Mouse (Mus musculus) heart, embryonic 14.5 days (tissue): ENCODE data around the gene Qpctl. TPM values are rescaled to one million over a fixed set of nuclear protein-coding genes. Genes with fewer than 3 reads are reported as not detected.
A peak's percentile ranks its signal among the peaks of the same experiment; 100 is the strongest.

Experiments
- ATAC-seq: fragments of 200-750 bp; cut with Nextera tagmentation; 2 replicates; pipeline ENCODE4 v1.8.0; 2017; ENCODE audit warnings: low read depth, moderate TSS enrichment; ENCODE audit not compliant: insufficient number of reproducible peaks, insufficient read depth, low FRiP score
- H3K27ac ChIP-seq, 2 experiments: fragments of 200-500 bp in 1 of 2; fragments of 300-500 bp in 1 of 2; sonication (generic) in 1 of 2; replicated peaks in 1 of 2; 2 replicates each; pipeline ENCODE4 v1.5.1; 2012 to 2014; ENCODE audit warnings: low read depth in 2 of 2, low read length in 2 of 2, control low read depth in 1 of 2, mild to moderate bottlenecking in 1 of 2, mixed read lengths in 1 of 2; ENCODE audit not compliant: control insufficient read depth in 1 of 2, insufficient read depth in 1 of 2
- H3K27me3 ChIP-seq: fragments of 300-500 bp; sonication (generic); 2 replicates; pipeline ENCODE4 v1.6.1; 2014; ENCODE audit warnings: mild to moderate bottlenecking, low read length, control low read depth; ENCODE audit not compliant: control insufficient read depth, insufficient read depth
- H3K36me3 ChIP-seq: fragments of 300-500 bp; sonication (generic); 2 replicates; pipeline ENCODE4 v1.6.1; 2014; ENCODE audit warnings: mild to moderate bottlenecking, control low read depth, low read length, mixed read lengths; ENCODE audit not compliant: control insufficient read depth, insufficient read depth
- H3K4me1 ChIP-seq, 2 experiments: fragments of 200-500 bp in 1 of 2; fragments of 300-500 bp in 1 of 2; sonication (generic) in 1 of 2; 2 replicates each; pipeline ENCODE4 v1.6.1; 2012 to 2014; ENCODE audit warnings: low read length in 2 of 2, control low read depth in 1 of 2, mixed read lengths in 1 of 2; ENCODE audit not compliant: control insufficient read depth in 2 of 2, insufficient read depth in 2 of 2
- H3K4me2 ChIP-seq: fragments of 300-500 bp; sonication (generic); 2 replicates; pipeline ENCODE4 v1.6.1; 2014; ENCODE audit warnings: mild to moderate bottlenecking, low read length
- H3K4me3 ChIP-seq, 2 experiments: fragments of 200-500 bp in 1 of 2; fragments of 300-500 bp in 1 of 2; sonication (generic) in 1 of 2; 2 replicates each; pipeline ENCODE4 v1.5.1; 2012 to 2014; ENCODE audit warnings: low read length in 2 of 2, mild to moderate bottlenecking in 2 of 2, control low read depth in 1 of 2, low read depth in 1 of 2, moderate library complexity in 1 of 2; ENCODE audit not compliant: control insufficient read depth in 1 of 2, insufficient read depth in 1 of 2
- H3K9ac ChIP-seq: fragments of 300-500 bp; sonication (generic); 2 replicates; pipeline ENCODE4 v1.6.1; 2014; ENCODE audit warnings: mild to moderate bottlenecking, low read length
- H3K9me3 ChIP-seq: fragments of 300-500 bp; sonication (generic); 2 replicates; pipeline ENCODE4 v1.6.1; 2016; ENCODE audit warnings: low read length, control low read depth; ENCODE audit not compliant: control insufficient read depth
- WGBS: fragments of 180-500 bp; shearing (Covaris S2); extraction: QIAGEN DNeasy Blood & Tissue Kit; methylation state at CpG from one replicate; pipeline ENCODE4 v1.1.7; 2014; 5-methylcytosine and 5-hydroxymethylcytosine counted together
- polyA plus RNA-seq: library from polyadenylated mRNA; unstranded; fragments of >200 nt; fragmentation: Nextera tagmentation; extraction: Ambion mirVana; gene quantifications from 2 replicates; pipeline ENCODE4 v1.2.1, GENCODE M21; 2014

Qpctl gene
- polyA plus RNA-seq, 1 experiment from 2014 or later, result 7.0 TPM

DNA sequence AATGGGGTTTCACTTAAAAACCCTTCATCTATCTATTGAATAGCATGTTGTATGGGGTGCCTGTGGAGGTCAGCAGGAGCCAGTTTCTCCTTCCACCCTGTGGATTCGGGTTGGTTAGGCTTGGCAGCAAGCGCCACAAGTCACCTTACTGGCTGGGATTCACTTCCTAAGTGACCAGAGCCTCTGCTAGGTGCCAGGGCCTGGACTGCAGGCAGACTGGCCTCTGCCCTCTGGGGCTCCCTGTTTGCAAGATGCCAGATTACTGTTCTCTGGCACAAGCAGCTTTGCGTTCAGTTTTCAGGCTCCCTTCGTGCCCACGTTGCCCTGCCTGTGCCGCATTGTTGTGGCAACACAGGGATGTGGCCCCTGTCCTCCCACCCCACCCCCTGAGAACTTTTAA, 24.4 kb downstream of the Qpctl start:
- Histone ChIP-seq H3K27ac (no peak overlapping the region), H3K36me3 (peaks cover 22% of the 10 kb centered on the region; the same call in 1 of the 2 replicates), H3K27me3 (no peaks in the 10 kb centered on the region), H3K4me3 (no peak overlapping the region), H3K9me3 (no peaks in the 10 kb centered on the region), H3K4me1 (peaks cover 0 to 10% of the 10 kb centered on the region in 2 experiments; a peak in 1 of 4 replicates), H3K9ac (no peak overlapping the region), H3K4me2 (no peak overlapping the region)
- ATAC-seq, result no peak
- WGBS, result 84% methylated on average over 6 of the region's 6 CpGs

GRCm38 (mm10) chr7:19121686-19122085, 27.4 kb downstream of the Qpctl start:
- Histone ChIP-seq H3K9ac (no peak overlapping the region), H3K9me3 (peaks cover 8% of the 10 kb centered on the region; the same call in 1 of the 2 replicates), H3K4me2 (no peak overlapping the region), H3K36me3 (0 out of 2 replicates have a peak, but pooled peaks cover 2% of the 10 kb centered on the region), H3K4me3 (no peak overlapping the region), H3K27me3 (no peaks in the 10 kb centered on the region), H3K27ac (no peak overlapping the region), H3K4me1 (peaks cover 8 to 18% of the 10 kb centered on the region in 2 experiments; a peak in 3 of 4 replicates)
- WGBS, result 87% methylated on average over 4 of the region's 4 CpGs
- ATAC-seq, result no peak

GRCm38 (mm10) chr7:19119631-19120429, 29.3 kb downstream of the Qpctl start, which contains the start of gene Fbxo46:
TSS of gene Fbxo46 (plus strand) at chr7:19119859.
- peak; percentile 93 for ATAC-seq
- H3K9ac ChIP-seq, result peak within 1 kb of the TSS; percentile 86
- peak within 1 kb of the TSS; percentile 75 to 84 for H3K4me3 ChIP-seq
- no peaks in the 10 kb centered on the region for H3K36me3 ChIP-seq
- H3K27ac ChIP-seq, result peak within 1 kb of the TSS in 1 of 2 experiments; percentile 21; a peak in 2 of 4 replicates
- no peaks in the 10 kb centered on the region for H3K27me3 ChIP-seq
- H3K4me2 ChIP-seq, result peak within 1 kb of the TSS; percentile 90
- H3K9me3 ChIP-seq, result peaks cover 8% of the 10 kb centered on the region; the same call in 1 of the 2 replicates
- 2% methylated on average over 34 of the region's 34 CpGs for WGBS
- peaks cover 8 to 18% of the 10 kb centered on the region in 2 experiments; a peak in 3 of 4 replicates for H3K4me1 ChIP-seq

DNA sequence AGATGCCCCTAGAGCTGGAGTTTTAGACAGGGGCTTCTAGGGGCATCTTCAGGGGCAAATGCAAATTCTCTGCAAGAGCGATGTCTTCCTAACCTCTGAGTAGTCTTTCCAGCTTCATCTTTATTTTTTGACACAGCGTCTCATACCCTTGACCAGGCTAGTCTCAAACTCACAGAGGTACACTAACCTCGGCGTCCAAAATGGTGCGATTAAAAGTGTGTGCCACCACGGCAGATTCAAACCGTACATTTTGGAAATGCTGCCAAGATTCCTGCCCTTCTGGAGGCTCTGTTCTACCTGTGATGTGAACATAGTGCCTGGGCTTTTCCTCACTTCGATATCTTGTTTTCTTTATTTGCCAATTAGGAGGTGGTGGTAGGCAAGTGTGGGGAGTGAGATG, 30.0 kb downstream of the Qpctl start:
- no peaks in the 10 kb centered on the region for H3K27me3 ChIP-seq
- no peaks in the 10 kb centered on the region for H3K36me3 ChIP-seq
- ATAC-seq, result no peak
- WGBS, result 92% methylated on average over 8 of the region's 8 CpGs
- H3K4me1 ChIP-seq, result peaks cover 8 to 18% of the 10 kb centered on the region in 2 experiments; a peak in 3 of 4 replicates
- H3K27ac ChIP-seq, result no peak overlapping the region
- H3K4me3 ChIP-seq, result 0 out of 4 replicates have a peak overlapping the region, but pooled peaks of 1 of the 2 experiments have one; percentile 75
- no peak overlapping the region for H3K9ac ChIP-seq
- peaks cover 8% of the 10 kb centered on the region; the same call in 1 of the 2 replicates for H3K9me3 ChIP-seq
- H3K4me2 ChIP-seq, result no peak overlapping the region

DNA sequence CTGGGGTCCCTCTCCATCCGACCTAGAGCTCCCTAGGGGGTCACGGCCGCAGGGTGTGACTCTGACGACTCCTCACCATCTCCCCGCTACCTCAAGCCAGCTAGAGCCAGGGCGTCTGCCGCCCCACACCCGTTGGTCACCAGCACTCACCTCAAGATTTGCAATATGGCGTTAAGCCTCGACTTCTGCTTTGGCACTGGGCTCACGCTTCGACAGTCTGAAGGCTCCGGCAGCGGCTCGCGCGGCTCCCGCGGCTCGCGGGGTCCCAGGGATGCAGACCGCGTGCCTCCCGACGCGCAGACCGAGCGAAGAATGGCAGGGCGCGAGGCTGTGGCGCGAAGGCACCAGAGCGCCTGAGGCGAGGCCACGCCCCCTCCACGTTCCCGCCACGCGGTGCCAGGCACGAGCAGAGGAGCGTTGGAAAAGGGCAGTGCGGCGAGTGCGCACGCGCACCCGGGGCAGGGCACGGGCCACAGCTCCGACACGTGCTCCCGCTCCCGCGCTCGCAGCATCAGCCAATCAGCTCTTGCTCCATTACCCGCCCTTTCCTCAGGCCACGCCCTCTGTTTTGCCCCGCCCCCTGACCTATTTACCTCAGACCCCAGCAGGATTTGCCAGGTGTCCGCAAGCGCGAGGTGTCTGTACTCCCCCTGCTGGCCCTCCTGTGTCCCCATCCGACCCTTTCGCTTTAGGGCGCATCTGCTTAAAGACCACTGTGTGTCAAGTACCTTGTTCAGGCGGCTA, 30.9 kb downstream of the Qpctl start, which contains the start of gene Gm4969:
Gene Gm4969 (minus strand): TSS at position 341 of the 744 bp plus-strand sequence.
- Histone ChIP-seq H3K36me3 (no peaks in the 10 kb centered on the region), H3K9me3 (peaks cover 8% of the 10 kb centered on the region; the same call in 1 of the 2 replicates), H3K4me1 (peaks cover 8 to 18% of the 10 kb centered on the region in 2 experiments; a peak in 3 of 4 replicates), H3K4me2 (peak within 1 kb of the TSS; percentile 58), H3K4me3 (peak within 1 kb of the TSS; percentile 15 to 23), H3K27ac (no peak within 1 kb of the TSS), H3K9ac (no peak within 1 kb of the TSS), H3K27me3 (no peaks in the 10 kb centered on the region)
- ATAC-seq, result 0 out of 2 replicates have a peak, but pooled peaks have one; percentile 10
- 21% methylated on average over 63 of the region's 64 CpGs for WGBS

GRCm38 (mm10) chr7:19109565-19109964, 39.5 kb downstream of the Qpctl start:
- 66% methylated on average over 1 of the region's 1 CpGs for WGBS
- Histone ChIP-seq H3K4me3 (no peak overlapping the region), H3K9ac (no peak overlapping the region), H3K4me1 (peaks cover 0 to 7% of the 10 kb centered on the region in 2 experiments; a peak in 2 of 4 replicates), H3K9me3 (no peaks in the 10 kb centered on the region), H3K36me3 (no peaks in the 10 kb centered on the region), H3K27me3 (no peaks in the 10 kb centered on the region), H3K27ac (no peak overlapping the region), H3K4me2 (no peak overlapping the region)
- no peak for ATAC-seq

GRCm38 (mm10) chr7:19107436-19107835, 41.7 kb downstream of the Qpctl start:
- no peak overlapping the region for H3K9ac ChIP-seq
- no peak overlapping the region for H3K27ac ChIP-seq
- WGBS, result 33% methylated on average over 3 of the region's 3 CpGs
- H3K4me1 ChIP-seq, result peaks cover 0 to 7% of the 10 kb centered on the region in 2 experiments; a peak in 2 of 4 replicates
- H3K36me3 ChIP-seq, result no peaks in the 10 kb centered on the region
- H3K9me3 ChIP-seq, result peaks cover 9% of the 10 kb centered on the region; the same call in 1 of the 2 replicates
- H3K4me2 ChIP-seq, result no peak overlapping the region
- ATAC-seq, result no peak
- H3K4me3 ChIP-seq, result no peak overlapping the region
- no peaks in the 10 kb centered on the region for H3K27me3 ChIP-seq
